Mouse (Mus musculus): ENCODE results near the gene Olfr514. TPM values are rescaled to one million over a fixed set of nuclear protein-coding genes. Genes with fewer than 3 reads are reported as not detected.

The Olfr514 gene
- total RNA-seq (2021): not detected
- long read RNA-seq, experiment 1: 0 reads
- long read RNA-seq, experiment 2: 0 reads

DNA sequence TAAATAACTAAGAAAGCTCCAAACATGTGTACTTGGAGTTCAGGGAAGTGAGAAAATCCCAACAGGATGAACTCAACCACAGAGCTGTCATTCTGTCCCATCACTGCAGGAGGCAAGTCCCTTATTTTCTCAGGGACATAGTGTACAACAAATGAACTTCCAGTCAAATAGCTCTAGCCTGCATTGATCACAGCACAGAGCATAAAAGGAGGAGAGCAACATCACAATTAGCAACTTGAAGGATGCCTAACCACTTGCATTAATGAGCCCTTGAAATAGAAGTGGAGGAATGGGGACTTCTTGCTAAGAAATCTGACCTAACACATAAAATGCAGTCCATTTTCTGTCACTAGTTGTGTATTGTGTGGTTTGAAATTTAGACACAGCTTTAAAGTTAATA lies at the start of gene Olfr514:
Olfr514 (minus strand) TSS at position 101 of the 400 bp plus-strand sequence.
- no peak for DNase-seq (ENCODE audit: low spot score in 2 of 2)

GRCm38 (mm10) chr7:108872279-108872678 lies 46.5 kb upstream of the Olfr514 start, which contains the start of gene Olfr517:
Olfr517 (minus strand) TSS chr7:108872379.
- DNase-seq (ENCODE audit: low spot score in 2 of 2): no peak

DNA sequence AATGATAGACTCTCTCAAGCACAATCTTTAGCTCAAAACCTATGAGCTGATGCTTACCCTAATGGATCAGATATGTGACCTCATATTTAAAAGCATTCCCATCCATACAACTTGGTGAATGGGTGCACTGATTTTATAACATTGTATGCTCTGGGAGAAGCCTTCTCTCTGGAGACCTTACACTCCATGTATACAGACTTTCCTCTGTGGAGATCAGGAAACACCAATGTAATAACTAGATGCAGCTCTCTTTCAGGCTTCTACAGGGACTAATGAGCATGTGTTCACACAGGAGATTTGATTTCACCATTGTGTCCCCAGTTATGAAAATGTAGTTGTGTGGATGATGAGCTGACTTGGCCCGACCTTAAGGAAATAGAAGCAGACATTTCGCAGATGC lies 24.6 kb upstream of the Olfr514 start, which contains the start of gene Olfr516:
Olfr516 (minus strand) TSS at position 101 of the 400 bp plus-strand sequence.
- no peak for DNase-seq (ENCODE audit: low spot score in 2 of 2)

DNA sequence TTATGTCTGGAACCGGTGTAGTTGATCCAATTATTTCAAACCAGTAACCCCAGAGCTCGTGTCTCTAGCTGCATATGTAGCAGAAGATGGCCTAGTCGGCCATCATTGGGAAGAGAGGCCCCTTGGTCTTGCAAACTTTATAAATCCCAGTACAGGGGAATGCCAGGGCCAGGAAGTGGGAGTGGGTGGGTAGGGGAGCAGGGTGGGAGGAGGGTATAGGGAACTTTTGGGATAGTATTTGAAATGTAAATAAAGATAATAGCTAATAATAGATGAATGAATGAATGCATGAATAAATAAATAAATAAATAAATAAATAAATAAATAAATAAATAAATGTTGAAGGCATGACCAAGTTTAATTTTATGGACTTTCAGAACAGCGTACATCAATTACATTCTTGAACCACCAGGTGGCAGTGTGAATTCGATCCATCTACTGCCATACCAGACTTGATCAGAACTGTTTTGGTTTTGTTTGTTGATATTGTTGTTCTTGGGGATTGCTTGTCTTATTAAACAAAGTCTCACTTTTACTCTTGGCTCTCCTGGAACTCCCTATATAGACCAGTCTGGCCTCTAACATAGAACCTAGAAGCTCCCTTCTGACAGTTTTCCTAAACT lies 11.1 kb downstream of the Olfr514 start:
- DNase-seq (ENCODE audit: low spot score in 2 of 2): peak; percentile 13 to 49

DNA sequence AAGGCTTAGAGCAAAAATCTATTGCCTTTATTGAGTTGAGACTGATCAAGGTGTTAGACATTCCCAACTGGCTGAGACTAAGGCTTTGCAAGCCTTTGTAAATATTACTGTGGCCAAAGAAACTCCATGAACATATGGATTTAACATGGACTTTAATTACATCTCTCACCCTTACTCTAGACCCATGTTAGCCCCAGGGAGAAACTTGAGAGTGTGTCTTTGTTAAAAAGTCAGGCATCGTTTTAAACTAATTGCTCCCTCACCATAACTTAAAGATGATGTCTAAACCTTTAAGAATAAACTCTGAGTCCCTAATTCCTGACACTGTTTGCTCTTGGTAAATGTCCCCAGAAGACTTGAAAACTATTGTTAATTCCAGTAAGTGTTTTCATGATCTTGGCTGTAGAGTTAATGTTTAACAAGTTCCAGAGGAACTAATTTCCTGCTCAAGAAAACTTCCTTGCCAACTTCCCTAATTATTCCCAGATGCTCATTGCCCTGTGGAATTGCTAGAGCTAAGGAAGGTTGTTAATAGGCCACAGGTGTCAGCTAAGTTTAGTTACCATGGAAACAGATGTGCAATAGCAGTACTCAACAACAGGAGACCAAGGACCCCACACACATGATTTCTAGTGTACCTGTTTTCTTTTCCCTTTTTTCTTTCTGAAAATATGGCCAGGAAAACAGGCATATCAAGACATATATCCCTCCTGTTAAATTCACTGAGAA lies 28.4 kb downstream of the Olfr514 start:
- no peak for DNase-seq (ENCODE audit: low spot score in 2 of 2)

Other genes starting within 250 kb of the Olfr514 start
- not detected for gene Olfr506, start 215.2 kb downstream of the Olfr514 start, total RNA-seq (2021)
- not detected for gene Olfr507, start 204.2 kb downstream of the Olfr514 start, total RNA-seq (2021)
- not detected for gene Olfr508, start 196.0 kb downstream of the Olfr514 start, total RNA-seq (2021)
- not detected for gene Olfr509, start 174.1 kb downstream of the Olfr514 start, total RNA-seq (2021)
- gene Olfr510, start 159.6 kb downstream of the Olfr514 start, total RNA-seq (2021): not detected
- not detected for gene Olfr512, start 112.7 kb downstream of the Olfr514 start, total RNA-seq (2021)
- gene Olfr513, start 75.0 kb downstream of the Olfr514 start, total RNA-seq (2021): not detected
- gene Olfr516, start 24.5 kb upstream of the Olfr514 start, total RNA-seq (2021): not detected
- not detected for gene Olfr517, start 46.4 kb upstream of the Olfr514 start, total RNA-seq (2021)
- not detected for gene Olfr518, start 59.0 kb upstream of the Olfr514 start, total RNA-seq (2021)
- gene Olfr519, start 68.4 kb upstream of the Olfr514 start, total RNA-seq (2021): not detected
- under 1 TPM; 0.44 to 0.52 TPM for gene Nlrp10, start 104.2 kb upstream of the Olfr514 start, total RNA-seq (2021)
- 100 to 1,000 TPM in 1 of 2 experiments, 10 to 100 TPM in 1; 92.0 to 108 TPM for gene Eif3f, start 108.4 kb upstream of the Olfr514 start, total RNA-seq (2021)
- 100 to 1,000 TPM; 128 to 137 TPM for gene Tub, start 124.3 kb upstream of the Olfr514 start, total RNA-seq (2021)